Mouse (Mus musculus): Measurements from ENCODE around the gene Ccdc32.
A peak's percentile ranks its signal among the peaks of the same experiment; 100 is the strongest.

Ccdc32 gene

DNA sequence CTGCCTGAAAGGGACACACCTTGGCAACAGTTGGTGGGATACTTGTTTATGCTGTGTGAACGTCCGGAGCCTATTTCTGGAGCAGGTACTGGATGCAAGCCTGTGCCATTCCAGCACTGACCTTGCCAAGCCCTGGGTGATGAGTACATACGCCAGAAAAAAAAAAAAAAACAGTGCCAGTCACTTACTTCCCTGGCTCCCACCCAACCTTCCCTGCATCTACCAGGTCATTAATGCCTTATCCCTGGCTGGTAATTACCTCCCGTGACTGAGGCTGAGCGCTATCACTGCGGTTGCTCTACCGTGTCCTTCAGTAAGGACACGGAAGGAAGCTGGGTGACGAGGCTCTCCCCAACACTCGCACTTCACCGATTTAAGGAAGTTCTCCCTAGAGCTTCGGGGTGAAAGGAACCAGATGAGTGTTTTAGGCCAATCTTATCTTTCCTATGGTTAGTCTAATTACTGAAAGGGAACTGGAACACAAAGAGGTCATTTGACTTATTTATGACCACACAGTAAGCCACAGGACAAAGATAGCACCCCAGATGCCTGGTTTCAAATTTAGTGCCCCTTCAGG, 13.5 kb downstream of the Ccdc32 start:
- no peak for DNase-seq (ENCODE audit: low spot score)

GRCm38 (mm10) chr2:119014989-119015388, 14.2 kb downstream of the Ccdc32 start:
- no peak for DNase-seq (ENCODE audit: low spot score)

DNA sequence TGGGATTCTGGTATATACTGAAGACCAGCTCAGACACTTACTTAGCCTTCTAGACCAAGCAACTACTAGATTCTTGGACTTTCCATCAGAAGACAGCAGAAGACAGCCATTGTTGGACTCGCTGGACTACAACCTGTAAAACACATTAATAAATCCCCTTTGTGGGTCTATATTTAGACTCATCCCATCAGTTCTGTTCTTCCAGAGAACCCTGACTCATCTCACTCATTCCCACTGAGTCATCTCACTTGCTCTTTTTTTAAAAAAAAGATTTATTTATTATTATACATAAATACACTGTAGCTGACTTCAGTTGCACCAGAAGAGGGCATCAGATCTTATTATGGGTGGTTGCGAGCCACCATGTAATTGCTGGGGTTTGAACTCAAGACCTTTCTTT, 19.8 kb downstream of the Ccdc32 start:
- DNase-seq (ENCODE audit: low spot score), result no peak

DNA sequence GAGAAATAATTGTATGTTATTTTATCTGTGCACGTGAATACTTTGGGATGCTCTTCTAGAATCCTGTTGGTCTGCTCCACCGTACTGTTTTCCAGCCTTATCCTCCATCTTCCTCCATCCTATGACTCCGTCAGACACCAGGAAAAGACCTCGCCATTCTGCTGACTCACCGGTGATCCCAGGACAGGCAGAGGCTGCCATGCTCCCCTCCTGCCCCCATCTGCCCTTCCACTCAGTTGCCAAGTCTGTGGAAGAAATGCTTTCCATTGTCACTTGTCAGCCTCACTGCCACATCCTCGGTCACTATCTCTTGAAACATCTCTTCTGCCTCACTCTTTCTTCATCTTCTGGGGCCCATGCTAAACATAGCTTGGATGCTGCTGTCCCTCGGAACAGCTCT, 22.3 kb downstream of the Ccdc32 start:
- no peak for DNase-seq (ENCODE audit: low spot score)

GRCm38 (mm10) chr2:118999025-118999639, 30.1 kb downstream of the Ccdc32 start:
- no peak for DNase-seq (ENCODE audit: low spot score)

GRCm38 (mm10) chr2:118998115-118998866, 30.9 kb downstream of the Ccdc32 start:
- no peak for DNase-seq (ENCODE audit: low spot score)

- DNase-seq (ENCODE audit: low spot score), result no peak
Observed at GRCm38 (mm10) chr2:118996798-118997105, 32.4 kb downstream of the Ccdc32 start.

DNA sequence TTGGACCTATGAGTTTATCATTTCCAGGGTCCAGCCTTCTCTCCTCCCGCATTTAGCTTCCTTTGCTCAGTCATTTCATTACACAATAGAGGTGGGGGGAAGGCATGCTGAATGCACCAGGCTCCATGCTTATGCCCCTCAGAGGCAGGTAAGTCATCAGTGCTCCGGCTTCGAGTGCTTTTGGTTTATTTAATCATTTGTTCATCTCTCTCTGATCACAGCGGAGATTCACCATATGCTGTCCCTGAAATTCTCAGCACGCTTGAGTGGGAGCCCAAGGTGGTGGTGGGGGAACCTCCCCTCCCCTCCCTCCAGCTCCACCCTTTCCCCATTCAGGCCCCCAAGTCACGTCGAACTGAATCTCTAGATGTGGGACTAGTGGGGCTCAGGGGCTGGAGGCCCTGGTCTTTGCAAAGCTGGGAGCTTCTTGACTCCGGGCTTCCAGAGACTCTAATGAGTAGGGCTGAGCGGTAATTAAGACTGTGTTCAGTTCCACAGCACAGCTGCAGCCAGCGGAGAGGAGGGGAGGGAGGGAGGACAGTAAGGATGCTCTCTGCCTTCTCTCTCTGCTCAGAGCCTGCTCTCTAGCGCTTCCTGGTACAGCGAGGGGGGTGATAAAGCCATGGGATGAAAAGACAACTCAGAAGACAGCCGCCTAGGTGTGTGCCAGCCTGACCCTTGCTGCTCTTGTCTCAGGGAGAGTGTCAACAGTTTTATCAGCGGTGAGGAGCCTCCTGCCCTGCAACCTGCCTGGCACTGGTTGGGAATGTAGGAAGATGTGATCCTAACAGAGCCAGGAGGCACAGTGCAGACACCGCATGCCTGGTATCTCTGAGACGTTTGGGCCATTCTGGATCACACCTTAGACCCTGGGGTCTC, 33.0 kb downstream of the Ccdc32 start:
- DNase-seq (ENCODE audit: low spot score), result no peak

DNA sequence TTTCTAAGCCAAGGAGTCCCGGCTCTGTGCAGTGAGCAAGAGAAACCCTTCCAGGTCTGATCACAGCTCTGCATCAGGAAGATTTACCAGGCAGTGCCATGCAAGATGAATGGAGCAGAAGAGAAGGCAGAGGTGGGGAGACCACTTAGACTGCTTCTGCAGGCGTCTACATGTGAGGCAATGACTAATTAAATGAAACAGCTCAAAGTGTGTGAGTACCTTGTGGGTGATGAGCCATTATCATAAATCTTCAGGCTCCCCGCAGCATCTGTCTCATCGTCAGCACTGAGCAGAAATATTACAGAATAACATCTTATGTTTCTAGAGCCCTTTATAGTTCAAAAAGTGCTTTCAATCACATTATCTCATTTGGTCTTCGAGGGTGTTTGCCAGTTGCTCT, 33.7 kb downstream of the Ccdc32 start:
- no peak for DNase-seq (ENCODE audit: low spot score)

DNA sequence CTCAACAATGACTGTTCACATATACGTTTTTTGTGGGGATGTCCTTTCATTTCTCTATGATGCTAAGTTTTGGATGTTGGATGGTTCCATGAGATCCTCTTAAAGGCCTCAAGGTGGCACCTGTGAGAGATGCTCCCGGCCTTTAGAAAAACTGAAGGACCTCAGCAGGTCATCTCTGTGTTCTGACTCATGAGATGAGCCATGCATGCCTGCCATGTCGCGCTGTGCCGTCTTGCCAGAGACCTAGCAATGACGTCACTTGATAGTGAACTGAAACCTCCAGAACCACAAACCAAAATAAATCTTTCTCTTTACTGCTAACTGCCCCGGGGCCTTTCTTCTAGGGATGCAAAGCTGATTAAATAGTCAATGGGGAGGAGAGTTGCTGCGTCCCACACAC, 45.4 kb downstream of the Ccdc32 start:
- DNase-seq (ENCODE audit: low spot score), result no peak

DNA sequence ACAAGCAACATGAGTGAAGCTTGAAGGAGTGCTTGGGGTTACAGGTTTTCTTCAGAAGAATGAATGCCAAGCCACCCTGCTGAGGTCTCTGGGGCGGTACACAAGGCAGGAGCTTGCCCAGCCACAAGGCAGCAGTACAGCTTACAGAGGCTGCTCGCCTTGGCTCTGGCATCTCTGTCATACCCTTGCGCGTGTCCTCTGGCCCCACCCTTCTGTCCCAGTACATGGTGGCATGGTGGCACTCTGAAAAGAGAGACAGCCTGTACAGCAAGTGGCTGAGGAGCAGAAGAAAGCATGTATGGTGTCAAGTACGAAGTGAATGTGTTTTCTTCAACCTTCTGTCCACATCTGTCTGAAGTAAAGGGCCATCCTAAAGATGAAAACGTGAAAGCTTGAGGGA, 48.4 kb downstream of the Ccdc32 start:
- DNase-seq (ENCODE audit: low spot score), result no peak

GRCm38 (mm10) chr2:118978064-118978463, 51.1 kb downstream of the Ccdc32 start:
- peak; percentile 8 for DNase-seq (ENCODE audit: low spot score)

- DNase-seq (ENCODE audit: low spot score), result no peak
Observed at GRCm38 (mm10) chr2:118976941-118977340, 52.3 kb downstream of the Ccdc32 start.

- DNase-seq (ENCODE audit: low spot score), result peak; percentile 82
Observed at GRCm38 (mm10) chr2:118976282-118976929, 52.8 kb downstream of the Ccdc32 start.

DNA sequence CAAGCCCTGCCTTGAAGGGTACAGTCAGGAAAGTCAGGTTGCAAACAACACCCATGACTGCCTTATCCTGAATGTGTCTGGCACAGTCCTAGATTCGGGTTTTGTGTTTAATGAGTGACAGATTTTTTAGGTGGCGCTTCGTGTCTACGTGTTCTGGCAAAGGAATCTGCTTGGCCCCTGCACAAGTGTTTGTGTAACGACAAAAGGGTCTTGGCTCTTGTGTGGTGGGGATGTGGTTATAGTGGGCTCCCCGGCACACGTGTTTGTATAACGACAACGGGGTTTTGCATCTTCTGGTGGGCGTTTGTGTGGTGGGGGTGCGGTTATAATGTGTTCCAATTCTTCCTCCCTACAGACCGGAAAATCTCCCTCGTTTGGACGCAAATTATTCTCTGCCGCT, 53.3 kb downstream of the Ccdc32 start:
- DNase-seq (ENCODE audit: low spot score), result no peak

GRCm38 (mm10) chr2:118972687-118973376, 56.4 kb downstream of the Ccdc32 start:
- DNase-seq (ENCODE audit: low spot score), result peak; percentile 81

GRCm38 (mm10) chr2:118972048-118972447, 57.1 kb downstream of the Ccdc32 start:
- no peak for DNase-seq (ENCODE audit: low spot score)

GRCm38 (mm10) chr2:118969585-118970147, 59.5 kb downstream of the Ccdc32 start:
- no peak for DNase-seq (ENCODE audit: low spot score)
